Mouse (Mus musculus) stomach, postnatal 0 days (tissue): Measurements from ENCODE around the gene Dot1l. TPM values are rescaled to one million over a fixed set of nuclear protein-coding genes. Genes with fewer than 3 reads are reported as not detected.
"Not testable (repeated sequence)": the region's sequence is repeated elsewhere in the genome, so short reads cannot be mapped to it uniquely, and the experiment has no call there.

Source experiments
- ATAC-seq: fragments of 200-750 bp; cut with Nextera tagmentation; 2 replicates; pipeline ENCODE4 v1.8.0; 2017; ENCODE audit not compliant: low FRiP score, low TSS enrichment
- DNase-seq: peaks from one replicate; pipeline ENCODE4 v3.0.0-alpha.2; 2016; ENCODE audit warnings: low spot score
- H3K27ac ChIP-seq: fragments of 300-500 bp; sonication (generic); replicated peaks from 2 replicates; pipeline ENCODE4 v1.5.1; 2014; ENCODE audit warnings: mild to moderate bottlenecking, control low read depth
- H3K27me3 ChIP-seq: fragments of 300-500 bp; sonication (generic); 2 replicates; pipeline ENCODE4 v1.6.1; 2014; ENCODE audit warnings: low read length; ENCODE audit not compliant: control insufficient read depth, insufficient read depth
- H3K36me3 ChIP-seq: fragments of 300-500 bp; sonication (generic); 2 replicates; pipeline ENCODE4 v1.6.1; 2014; ENCODE audit warnings: low read length, mixed read lengths; ENCODE audit not compliant: control insufficient read depth, insufficient read depth
- H3K4me1 ChIP-seq: fragments of 300-500 bp; sonication (generic); replicated peaks from 2 replicates; pipeline ENCODE4 v1.6.1; 2014; ENCODE audit warnings: antibody characterized with exemption; ENCODE audit not compliant: control insufficient read depth, insufficient read depth
- H3K4me2 ChIP-seq: fragments of 300-500 bp; sonication (generic); replicated peaks from 2 replicates; pipeline ENCODE4 v1.6.1; 2014; ENCODE audit warnings: low read depth, mild to moderate bottlenecking, control low read depth, moderate library complexity
- H3K4me3 ChIP-seq: fragments of 300-500 bp; sonication (generic); 2 replicates; pipeline ENCODE4 v1.5.1; 2014; ENCODE audit warnings: low read depth, low read length, control low read depth
- H3K9ac ChIP-seq: fragments of 300-500 bp; sonication (generic); 2 replicates; pipeline ENCODE4 v1.6.1; 2014; ENCODE audit warnings: mild to moderate bottlenecking, low read length, control low read depth, mixed read lengths
- H3K9me3 ChIP-seq: fragments of 300-500 bp; sonication (generic); 2 replicates; pipeline ENCODE4 v1.6.1; 2016; ENCODE audit warnings: low read length; ENCODE audit not compliant: control insufficient read depth
- CTCF ChIP-seq: IDR thresholded peaks from 2 replicates; pipeline ENCODE4 v1.5.1; 2016; ENCODE audit warnings: antibody characterized with exemption, low read depth, mild to moderate bottlenecking, moderate library complexity
- EP300 ChIP-seq: optimal IDR thresholded peaks from 2 replicates; pipeline ENCODE3; 2016; ENCODE audit warnings: antibody characterized with exemption
- WGBS: fragments of 180-500 bp; shearing (Covaris S2); extraction: QIAGEN DNeasy Blood & Tissue Kit; methylation state at CpG from one replicate; pipeline ENCODE4 v1.1.7; 2014; 5-methylcytosine and 5-hydroxymethylcytosine counted together
- polyA plus RNA-seq: library from polyadenylated mRNA; unstranded; fragments of >200 nt; fragmentation: Nextera tagmentation; extraction: Ambion mirVana; gene quantifications from 2 replicates; pipeline ENCODE4 v1.2.1, GENCODE M21; 2015

The Dot1l gene
- polyA plus RNA-seq, 1 experiment from 2014 or later, result 5.4 TPM

DNA sequence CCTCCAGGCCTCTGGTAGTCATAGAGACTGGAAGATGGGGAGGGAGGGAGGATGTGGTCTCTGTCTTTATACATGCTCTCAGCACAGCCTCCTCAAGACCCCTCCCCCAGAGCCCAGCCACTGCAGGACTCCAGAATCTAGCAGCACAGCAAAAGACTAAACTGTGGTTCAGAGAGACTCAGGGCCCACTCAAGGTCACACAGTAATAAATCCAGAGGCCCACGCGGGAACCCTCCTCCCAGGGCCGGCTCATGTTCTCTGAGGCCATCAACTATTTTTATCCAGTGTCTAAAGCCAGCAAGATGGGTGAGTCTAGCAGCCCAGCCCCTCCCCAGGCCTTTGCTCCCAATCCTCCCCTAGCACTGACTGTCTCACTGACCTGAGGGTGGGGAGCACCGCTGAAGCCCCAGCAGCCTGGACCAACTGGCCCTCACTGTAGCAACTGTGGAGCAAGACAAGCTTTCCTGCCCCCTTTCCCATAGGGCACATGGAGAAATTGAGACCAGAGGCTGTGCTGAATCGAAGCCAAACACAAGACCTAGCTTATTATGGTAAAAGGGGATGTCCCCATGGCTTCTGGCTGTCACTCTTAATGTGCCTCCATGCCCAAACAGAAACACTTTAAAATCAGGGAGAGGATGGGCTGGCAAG, 57.5 kb downstream of the Dot1l start:
- 52% methylated on average over 5 of the region's 5 CpGs for WGBS
- H3K4me2 ChIP-seq, result no peak overlapping the region
- no peak overlapping the region for H3K27ac ChIP-seq
- ATAC-seq (no peak), DNase-seq (no peak)
- no peaks in the 10 kb centered on the region for H3K9me3 ChIP-seq
- H3K4me3 ChIP-seq, result no peak overlapping the region
- no peaks in the 10 kb centered on the region for H3K36me3 ChIP-seq
- no peaks in the 10 kb centered on the region for H3K27me3 ChIP-seq
- TF ChIP-seq EP300 (no peak), CTCF (no peak)
- no peak overlapping the region for H3K9ac ChIP-seq
- H3K4me1 ChIP-seq, result no peaks in the 10 kb centered on the region

DNA sequence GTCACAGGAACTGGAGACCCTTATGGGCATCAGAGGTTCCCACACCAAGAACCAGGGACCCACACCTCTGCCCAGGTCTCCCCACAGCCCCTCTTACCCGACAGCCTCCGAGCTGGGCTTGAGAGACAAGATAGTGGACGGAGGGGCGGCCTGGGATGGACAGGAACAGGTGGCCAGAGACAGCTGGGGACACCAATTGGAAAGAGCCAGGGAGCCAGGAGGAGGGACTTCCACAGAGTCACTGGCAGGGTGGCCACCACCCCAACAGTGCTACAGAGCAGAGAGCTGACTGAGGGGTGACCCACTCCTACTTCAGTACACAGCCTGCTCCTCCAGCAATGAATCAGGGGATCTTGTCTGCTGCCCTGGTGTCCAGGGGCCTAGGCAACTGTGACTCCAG, 58.4 kb downstream of the Dot1l start, which contains the start of gene Jsrp1:
Gene Jsrp1, minus strand, starts transcription at position 133 of the 400 bp plus-strand sequence.
- Histone ChIP-seq H3K9ac (no peak within 1 kb of the TSS), H3K27ac (no peak within 1 kb of the TSS), H3K27me3 (no peaks in the 10 kb centered on the region), H3K4me3 (no peak within 1 kb of the TSS), H3K9me3 (no peaks in the 10 kb centered on the region), H3K4me2 (no peak within 1 kb of the TSS), H3K36me3 (no peaks in the 10 kb centered on the region), H3K4me1 (no peaks in the 10 kb centered on the region)
- TF ChIP-seq EP300 (no peak), CTCF (no peak)
- WGBS, result 76% methylated on average over 4 of the region's 4 CpGs
- no peak for DNase-seq
- ATAC-seq, result no peak; the same call in 1 of the 2 replicates

DNA sequence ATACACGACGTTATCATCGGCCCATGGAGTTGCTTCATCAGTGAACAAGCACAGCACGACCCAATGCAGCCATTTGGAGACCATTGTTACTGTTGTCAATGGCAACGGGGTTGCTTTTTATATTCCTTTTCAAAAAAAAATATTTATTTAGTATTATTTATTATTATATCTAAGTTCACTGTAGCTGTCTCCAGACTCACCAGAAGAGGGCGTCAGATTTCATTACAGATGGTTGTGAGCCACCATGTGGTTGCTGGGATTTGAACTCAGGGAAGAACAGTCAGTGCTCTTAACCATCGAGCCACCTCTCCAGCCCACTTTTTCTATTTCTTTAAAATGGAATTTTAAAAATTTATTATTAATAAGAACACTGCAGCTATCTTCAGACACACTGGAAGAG, 59.8 kb downstream of the Dot1l start:
- TF ChIP-seq CTCF, result peak; percentile 25; the same call in 1 of the 2 replicates
- no peak for TF ChIP-seq EP300
- no peak for ATAC-seq
- H3K4me3 ChIP-seq, result no peak overlapping the region
- H3K9ac ChIP-seq, result no peak overlapping the region
- no peak overlapping the region for H3K27ac ChIP-seq
- H3K9me3 ChIP-seq, result no peaks in the 10 kb centered on the region
- no peaks in the 10 kb centered on the region for H3K27me3 ChIP-seq
- no peaks in the 10 kb centered on the region for H3K36me3 ChIP-seq
- no peaks in the 10 kb centered on the region for H3K4me1 ChIP-seq
- 58% methylated on average over 7 of the region's 7 CpGs for WGBS
- no peak overlapping the region for H3K4me2 ChIP-seq
- no peak for DNase-seq

DNA sequence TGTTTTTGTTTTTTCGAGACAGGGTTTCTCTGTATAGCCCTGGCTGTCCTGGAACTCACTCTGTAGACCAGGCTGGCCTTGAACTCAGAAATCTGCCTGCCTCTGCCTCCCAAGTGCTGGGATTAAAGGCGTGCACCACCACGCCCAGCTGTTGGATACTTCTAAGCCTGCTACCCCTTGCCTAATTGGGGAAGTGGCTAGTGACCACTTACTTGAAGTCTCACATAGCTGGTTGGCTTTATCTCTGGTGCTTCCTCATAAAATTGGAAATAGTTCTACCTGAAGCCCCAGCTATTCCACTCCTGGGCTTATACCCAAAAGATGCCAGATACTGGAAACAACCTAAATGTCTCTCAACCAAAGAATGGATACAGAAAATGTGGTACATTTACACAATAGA, 61.3 kb downstream of the Dot1l start:
- H3K27ac ChIP-seq, ATAC-seq: not testable (repeated sequence)
- 71% methylated on average over 3 of the region's 3 CpGs for WGBS

DNA sequence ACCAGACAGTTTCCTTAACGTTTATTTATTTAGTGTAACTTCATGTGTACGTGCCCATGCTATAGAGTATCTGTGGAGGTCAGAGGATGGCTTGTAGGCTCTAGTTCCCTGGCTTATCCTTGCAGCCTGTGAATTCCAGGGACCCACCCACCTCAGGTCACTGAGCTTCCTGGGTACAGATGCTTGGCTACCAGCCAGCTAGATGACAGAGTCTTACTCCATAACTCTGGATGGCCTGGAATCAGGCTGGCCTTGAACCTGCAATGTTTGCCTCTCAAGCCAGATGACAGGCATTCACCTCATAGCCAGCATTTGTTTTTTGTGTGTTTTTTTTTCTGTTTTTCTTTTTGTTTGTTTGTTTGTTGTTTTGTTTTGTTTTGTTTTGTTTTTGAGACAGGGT, 62.2 kb downstream of the Dot1l start:
- H3K9ac ChIP-seq, result no peak overlapping the region
- TF ChIP-seq EP300 (no peak), CTCF (no peak)
- H3K4me2 ChIP-seq, result no peak overlapping the region
- no peak overlapping the region for H3K4me3 ChIP-seq
- no peak for ATAC-seq
- peak; percentile 18 for DNase-seq
- no peaks in the 10 kb centered on the region for H3K36me3 ChIP-seq
- WGBS, result 51% methylated on average over 2 of the region's 2 CpGs
- no peaks in the 10 kb centered on the region for H3K4me1 ChIP-seq
- no peaks in the 10 kb centered on the region for H3K9me3 ChIP-seq
- H3K27me3 ChIP-seq, result no peaks in the 10 kb centered on the region
- H3K27ac ChIP-seq, result no peak overlapping the region

More for the DNA sequence above, 61.3 kb downstream of the Dot1l start:
- H3K9ac ChIP-seq, H3K4me2 ChIP-seq, H3K4me3 ChIP-seq, H3K36me3 ChIP-seq, H3K27me3 ChIP-seq, H3K9me3 ChIP-seq, DNase-seq, H3K4me1 ChIP-seq: not testable (repeated sequence)

DNA sequence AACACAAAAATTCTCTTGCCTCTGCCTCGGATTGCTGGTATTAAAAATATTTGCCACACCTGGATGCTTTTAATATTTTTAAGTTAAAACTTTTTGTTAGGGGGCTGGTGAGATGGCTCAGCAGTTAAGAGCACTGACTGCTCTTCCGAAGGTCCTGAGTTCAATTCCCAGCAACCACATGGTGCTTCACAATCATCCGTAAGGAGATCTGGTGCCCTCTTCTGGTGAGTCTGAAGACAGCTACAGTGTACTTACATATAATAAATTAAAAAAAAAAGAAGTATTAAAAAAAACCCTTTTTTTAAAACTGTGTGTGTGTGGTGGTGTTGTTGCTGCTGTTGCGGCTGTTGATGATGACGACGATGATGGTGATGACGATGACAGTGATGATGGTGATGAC, 62.9 kb downstream of the Dot1l start:
- not testable (repeated sequence) for H3K27me3 ChIP-seq, H3K27ac ChIP-seq, DNase-seq, H3K4me3 ChIP-seq, H3K36me3 ChIP-seq, ATAC-seq, H3K4me1 ChIP-seq, H3K4me2 ChIP-seq, H3K9ac ChIP-seq, H3K9me3 ChIP-seq
- WGBS, result 80% methylated on average over 7 of the region's 7 CpGs
- peak; percentile 60 for TF ChIP-seq CTCF
